Mouse (Mus musculus) CH12.LX (cell line): ENCODE data around the gene AA986860. TPM values are rescaled to one million over a fixed set of nuclear protein-coding genes. Genes with fewer than 3 reads are reported as not detected.

Source experiments
- DNase-seq: peaks from one replicate; pipeline ENCODE4 v3.0.0-alpha.2; 2013; ENCODE audit errors: extremely low read depth
- H3K27ac ChIP-seq: 2 replicates; pipeline ENCODE4 v1.5.1; 2012; ENCODE audit warnings: low read depth, mild to moderate bottlenecking, control low read depth, moderate library complexity; ENCODE audit not compliant: insufficient read depth
- H3K27me3 ChIP-seq: replicated peaks from 2 replicates; pipeline ENCODE3; 2012; ENCODE audit warnings: inconsistent platforms
- H3K36me3 ChIP-seq, 2 experiments: replicated peaks in 1 of 2; 2 replicates each; pipeline versions ENCODE3 to v1.6.1; 2012; ENCODE audit warnings: inconsistent platforms in 1 of 2, low read length in 1 of 2, mild to moderate bottlenecking in 1 of 2, mixed read lengths in 1 of 2, moderate library complexity in 1 of 2; ENCODE audit not compliant: control insufficient read depth in 1 of 2, insufficient read depth in 1 of 2
- H3K4me1 ChIP-seq, 2 experiments: 2 replicates each; pipeline ENCODE4 v1.6.1; 2012; ENCODE audit warnings: inconsistent platforms in 1 of 2, moderate library complexity in 1 of 2; ENCODE audit not compliant: insufficient read depth in 2 of 2, control insufficient read depth in 1 of 2
- H3K4me2 ChIP-seq: 2 replicates; pipeline ENCODE4 v1.6.1; 2012; ENCODE audit warnings: low read depth, mild to moderate bottlenecking, control low read depth; ENCODE audit not compliant: poor library complexity, insufficient read depth, severe bottlenecking
- H3K4me3 ChIP-seq, 3 experiments: fragments of 150-350 bp in 1 of 3; sonication (generic) in 1 of 3; replicated peaks in 1 of 3; 2 replicates each; pipeline versions ENCODE3 to v1.5.1; 2011 to 2012; ENCODE audit warnings: low read depth in 2 of 3, low read length in 2 of 3, mild to moderate bottlenecking in 2 of 3, moderate library complexity in 2 of 3, control low read depth in 1 of 3, improper control_type of control experiment in 1 of 3, inconsistent platforms in 1 of 3, mixed read lengths in 1 of 3; ENCODE audit not compliant: poor library complexity in 1 of 3
- H3K79me2 ChIP-seq: replicated peaks from 2 replicates; pipeline ENCODE4 v1.6.1; 2012; ENCODE audit warnings: mild to moderate bottlenecking, moderate library complexity; ENCODE audit not compliant: control insufficient read depth, poor library complexity, insufficient read depth, severe bottlenecking; ENCODE audit errors: extremely low read depth
- H3K9ac ChIP-seq: 2 replicates; pipeline ENCODE4 v1.6.1; 2012; ENCODE audit warnings: low read depth, mild to moderate bottlenecking, control low read depth, moderate library complexity; ENCODE audit not compliant: insufficient read depth
- H3K9me3 ChIP-seq: replicated peaks from 2 replicates; pipeline ENCODE3; 2012; ENCODE audit warnings: low read length, inconsistent platforms, mixed read lengths
- BHLHE40 ChIP-seq: IDR thresholded peaks from 2 replicates; pipeline ENCODE4 v1.6.1; 2011; ENCODE audit warnings: mild to moderate bottlenecking, low read depth, low read length, improper control_type of control experiment
- CHD2 ChIP-seq: IDR thresholded peaks from 2 replicates; pipeline ENCODE4 v1.6.1; 2011; ENCODE audit warnings: low read length, improper control_type of control experiment
- CTCF ChIP-seq, 2 experiments: IDR thresholded peaks in 1 of 2; conservative IDR thresholded peaks in 1 of 2; 2 replicates each; pipeline ENCODE4 v1.5.1; 2011 to 2012; ENCODE audit warnings: low read depth in 2 of 2, low read length in 2 of 2, improper control_type of control experiment in 1 of 2, inconsistent platforms in 1 of 2, mild to moderate bottlenecking in 1 of 2, moderate library complexity in 1 of 2
- ELF1 ChIP-seq: IDR thresholded peaks from 2 replicates; pipeline ENCODE4 v1.6.1; 2014; ENCODE audit warnings: low read depth, mild to moderate bottlenecking, inconsistent platforms, low read length, improper control_type of control experiment
- EP300 ChIP-seq: IDR thresholded peaks from 2 replicates; pipeline ENCODE4 v1.6.1; 2011; ENCODE audit warnings: low read length, improper control_type of control experiment
- ETS1 ChIP-seq: conservative IDR thresholded peaks from 2 replicates; pipeline ENCODE4 v1.6.1; 2012; ENCODE audit warnings: low read depth, mild to moderate bottlenecking, inconsistent platforms, low read length, improper control_type of control experiment, moderate library complexity
- KAT2A ChIP-seq: IDR thresholded peaks from 2 replicates; pipeline ENCODE4 v1.6.1; 2012; ENCODE audit warnings: low read length, improper control_type of control experiment, inconsistent platforms; ENCODE audit not compliant: insufficient replicate concordance
- MAZ ChIP-seq: IDR thresholded peaks from 2 replicates; pipeline ENCODE4 v1.6.1; 2012; ENCODE audit warnings: low read depth, mild to moderate bottlenecking, inconsistent platforms, low read length, improper control_type of control experiment, moderate library complexity
- MEF2A ChIP-seq: IDR thresholded peaks from 2 replicates; pipeline ENCODE4 v1.6.1; 2014; ENCODE audit warnings: low read depth, mild to moderate bottlenecking, inconsistent platforms, low read length, improper control_type of control experiment, borderline replicate concordance
- NELFE ChIP-seq: IDR thresholded peaks from 2 replicates; pipeline ENCODE4 v1.6.1; 2011; ENCODE audit warnings: low read depth, low read length, improper control_type of control experiment
- RAD21 ChIP-seq: IDR thresholded peaks from 2 replicates; pipeline ENCODE4 v1.6.1; 2011; ENCODE audit warnings: low read depth, mild to moderate bottlenecking, low read length, improper control_type of control experiment, moderate library complexity
- RCOR1 ChIP-seq: conservative IDR thresholded peaks from 2 replicates; pipeline ENCODE4 v1.6.1; 2012; ENCODE audit warnings: low read depth, mild to moderate bottlenecking, inconsistent platforms, low read length, improper control_type of control experiment
- SIN3A ChIP-seq: IDR thresholded peaks from 2 replicates; pipeline ENCODE4 v1.6.1; 2012; ENCODE audit warnings: low read length, improper control_type of control experiment, inconsistent platforms
- SMC3 ChIP-seq: IDR thresholded peaks from 2 replicates; pipeline ENCODE4 v1.6.1; 2011; ENCODE audit warnings: low read depth, low read length, improper control_type of control experiment
- TCF12 ChIP-seq: IDR thresholded peaks from 2 replicates; pipeline ENCODE4 v1.6.1; 2014; ENCODE audit warnings: low read depth, mild to moderate bottlenecking, inconsistent platforms, low read length, improper control_type of control experiment
- UBTF ChIP-seq: IDR thresholded peaks from 2 replicates; pipeline ENCODE4 v1.6.1; 2012; ENCODE audit warnings: low read depth, mild to moderate bottlenecking, inconsistent platforms, low read length, improper control_type of control experiment, moderate library complexity
- USF1 ChIP-seq: IDR thresholded peaks from 2 replicates; pipeline ENCODE4 v1.6.1; 2014; ENCODE audit warnings: low read depth, mild to moderate bottlenecking, inconsistent platforms, low read length, improper control_type of control experiment
- USF2 ChIP-seq: conservative IDR thresholded peaks from 2 replicates; pipeline ENCODE4 v1.6.1; 2011; ENCODE audit warnings: low read depth, low read length, improper control_type of control experiment
- ZKSCAN1 ChIP-seq: IDR thresholded peaks from 2 replicates; pipeline ENCODE4 v1.6.1; 2012; ENCODE audit warnings: low read depth, inconsistent platforms, low read length, improper control_type of control experiment, borderline replicate concordance
- ZMIZ1 ChIP-seq: IDR thresholded peaks from 2 replicates; pipeline ENCODE4 v1.6.1; 2012; ENCODE audit warnings: low read depth, mild to moderate bottlenecking, inconsistent platforms, low read length, improper control_type of control experiment
- dilution Hi-C: fragments of 300-500 bp; cut with MboI; formaldehyde crosslinking; loops from 2 replicates; pipeline ENCODE4 v1.14.3; 2020; ENCODE audit warnings: low sequenced_read_pairs; ENCODE audit not compliant: extremely low pct_unique_long_range_greater_than_20kb, extremely low pct_ligation_motif_present
- in situ Hi-C: fragments of 300-500 bp; cut with MboI; formaldehyde crosslinking; loops from 3 replicates; pipeline ENCODE4 v1.14.3; 2019; ENCODE audit warnings: low sequenced_read_pairs, low pct_ligation_motif_present, low pct_unique_long_range_greater_than_20kb, mixed read lengths
- polyA plus RNA-seq: library from polyadenylated mRNA; unstranded; fragments of >175 nt; gene quantifications from 2 replicates; pipeline ENCODE4 v1.2.1, GENCODE M21; 2012; ENCODE audit warnings: low read depth; ENCODE audit not compliant: insufficient read length
- total RNA-seq, 2 experiments: library from RNA; depleted of rRNA; stranded (reverse); fragments of 300-350 nt in 1 of 2; fragments of >200 nt in 1 of 2; gene quantifications; 2 replicates each; pipeline ENCODE4 v1.2.3; 2012 to 2014

The AA986860 gene
- total and polyA plus RNA-seq, 3 experiments = 0.25 to 0.61 (median 0.28) TPM

- DNase-seq = no peak
- Histone ChIP-seq H3K4me1 (peaks cover 3 to 8% of the 10 kb centered on the region in 2 experiments), H3K4me3 (no peak overlapping the region)
- dilution Hi-C loops = no loop called here
- TF ChIP-seq ZKSCAN1 = no peak
- no peak for TF ChIP-seq ETS1
- TF ChIP-seq EP300 = no peak
- TF ChIP-seq NELFE = no peak
- TF ChIP-seq USF1 = peak; percentile 48
- TF ChIP-seq RAD21 = no peak
- TF ChIP-seq TCF12 = no peak
- TF ChIP-seq ELF1 = no peak
- peak; percentile 56 for TF ChIP-seq BHLHE40
- TF ChIP-seq MAZ = no peak
- TF ChIP-seq KAT2A = no peak
- TF ChIP-seq MEF2A = 0 out of 2 replicates have a peak, but pooled peaks have one; percentile 21
- no peak for TF ChIP-seq UBTF
- peak; percentile 46; the same call in 1 of the 2 replicates for TF ChIP-seq USF2
- TF ChIP-seq, all 38 proteins: peak for 4
- H3K9ac ChIP-seq = no peak overlapping the region
- no peak overlapping the region for H3K4me2 ChIP-seq
- no peak overlapping the region for H3K27ac ChIP-seq
- in situ Hi-C loops = loop anchor here (5.0 to 10.0 kb wide), 2 partner anchors 88 to 225 kb away; no protein-coding TSS in a partner anchor
- no peaks in the 10 kb centered on the region for H3K9me3 ChIP-seq
- H3K27me3 ChIP-seq = no peaks in the 10 kb centered on the region
- H3K36me3 ChIP-seq = no peaks in the 10 kb centered on the region
- H3K79me2 ChIP-seq = no peaks in the 10 kb centered on the region
Measured at GRCm38 (mm10) chr1:130779867-130780266, 48.1 kb downstream of the AA986860 start.

DNA sequence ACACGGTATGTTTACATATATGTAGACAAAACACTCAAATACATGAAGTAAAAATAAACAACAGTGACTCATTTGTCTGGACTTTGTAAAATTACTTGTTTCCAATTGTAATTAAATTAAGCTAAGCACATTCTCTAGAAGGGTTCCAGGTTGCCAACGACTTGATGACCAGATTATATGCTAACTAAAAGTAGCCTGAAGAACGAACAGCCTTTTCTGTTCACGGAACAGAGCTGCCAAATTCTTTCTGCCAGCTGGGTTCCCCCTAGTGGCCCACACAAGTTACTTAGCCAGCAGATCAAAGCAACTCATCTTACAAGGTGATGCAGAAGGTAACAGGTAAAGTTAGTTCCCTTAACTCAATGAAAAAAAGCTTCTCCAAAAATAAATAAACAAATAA is 52.3 kb downstream of the AA986860 start:
- in situ Hi-C loops (loop anchor here (5.0 to 10.0 kb wide), 2 partner anchors 92 to 229 kb away; no protein-coding TSS in a partner anchor), dilution Hi-C loops (no loop called here)
- H3K9ac ChIP-seq = no peak overlapping the region
- no peak overlapping the region for H3K27ac ChIP-seq
- DNase-seq = peak; percentile 53
- peak overlapping the region; percentile 67; the same call in 1 of the 2 replicates for H3K4me2 ChIP-seq
- H3K27me3 ChIP-seq = no peaks in the 10 kb centered on the region
- H3K4me3 ChIP-seq = no peak overlapping the region
- no peaks in the 10 kb centered on the region for H3K4me1 ChIP-seq
- TF ChIP-seq SIN3A (0 out of 2 replicates have a peak, but pooled peaks have one; percentile 12), SMC3 (peak; percentile 83), ZMIZ1 (no peak), MAZ (no peak), RAD21 (peak; percentile 70), RCOR1 (no peak), CHD2 (no peak), CTCF (conservative IDR thresholded peaks at IDR 0.05 in 1 of 2, IDR thresholded peaks at IDR 0.05 in 1 of 2; ENCODE audit: low read depth in 2 of 2, low read length in 2 of 2) (peak; percentile 28 to 78; a peak in 3 of 4 replicates)
- no peaks in the 10 kb centered on the region for H3K36me3 ChIP-seq
- H3K9me3 ChIP-seq = no peaks in the 10 kb centered on the region
- H3K79me2 ChIP-seq = no peaks in the 10 kb centered on the region
